Mouse (Mus musculus): ENCODE data around the gene Rac3.
"Not testable (repeated sequence)": the region's sequence is repeated elsewhere in the genome, so short reads cannot be mapped to it uniquely, and the experiment has no call there.

The Rac3 gene

GRCm38 (mm10) chr11:120729432-120730050 lies 8.3 kb downstream of the Rac3 start:
- peak; percentile 80 for DNase-seq (ENCODE audit: low spot score)

- DNase-seq (ENCODE audit: low spot score): no peak
Measured at GRCm38 (mm10) chr11:120730331-120730870, 9.1 kb downstream of the Rac3 start.

GRCm38 (mm10) chr11:120731395-120731794 lies 10.1 kb downstream of the Rac3 start:
- no peak for DNase-seq (ENCODE audit: low spot score)

GRCm38 (mm10) chr11:120731858-120732680 lies 10.8 kb downstream of the Rac3 start, which contains the start of gene Cbr2:
TSS of gene Cbr2 (minus strand) at chr11:120732114.
- peak; percentile 83 for DNase-seq (ENCODE audit: low spot score)

GRCm38 (mm10) chr11:120733521-120733920 lies 12.3 kb downstream of the Rac3 start:
- DNase-seq (ENCODE audit: low spot score): peak; percentile 83

- DNase-seq (ENCODE audit: low spot score): no peak
Measured at GRCm38 (mm10) chr11:120736424-120736823, 15.2 kb downstream of the Rac3 start.

- DNase-seq (ENCODE audit: low spot score): no peak
Measured at GRCm38 (mm10) chr11:120740981-120741380, 19.7 kb downstream of the Rac3 start.

- peak; percentile 91 for DNase-seq (ENCODE audit: low spot score)
Measured at GRCm38 (mm10) chr11:120744121-120744701, 22.9 kb downstream of the Rac3 start.

GRCm38 (mm10) chr11:120747974-120748373 lies 26.7 kb downstream of the Rac3 start:
- DNase-seq (ENCODE audit: low spot score): no peak

- no peak for DNase-seq (ENCODE audit: low spot score)
Measured at GRCm38 (mm10) chr11:120749430-120749829, 28.2 kb downstream of the Rac3 start.

- DNase-seq (ENCODE audit: low spot score): no peak
Measured at GRCm38 (mm10) chr11:120751606-120752005, 30.3 kb downstream of the Rac3 start.

- no peak for DNase-seq (ENCODE audit: low spot score)
Measured at GRCm38 (mm10) chr11:120760236-120760635, 39.0 kb downstream of the Rac3 start.

- DNase-seq (ENCODE audit: low spot score): no peak
Measured at GRCm38 (mm10) chr11:120761811-120762671, 40.8 kb downstream of the Rac3 start.

- not testable (repeated sequence) for DNase-seq (ENCODE audit: low spot score)
Measured at GRCm38 (mm10) chr11:120762672-120763041, 41.4 kb downstream of the Rac3 start, which contains the start of gene Hmga1b. TSS of gene Hmga1b (plus strand) at chr11:120762794.

- not testable (repeated sequence) for DNase-seq (ENCODE audit: low spot score)
Measured at GRCm38 (mm10) chr11:120763121-120763999, 42.1 kb downstream of the Rac3 start.

- DNase-seq (ENCODE audit: low spot score): not testable (repeated sequence)
Measured at GRCm38 (mm10) chr11:120767023-120767422, 45.8 kb downstream of the Rac3 start.

- peak; percentile 34 for DNase-seq (ENCODE audit: low spot score)
Measured at GRCm38 (mm10) chr11:120768206-120768605, 46.9 kb downstream of the Rac3 start.

- DNase-seq (ENCODE audit: low spot score): no peak
Measured at GRCm38 (mm10) chr11:120772749-120773148, 51.5 kb downstream of the Rac3 start.
